Mouse (Mus musculus) neural tube, embryonic 14.5 days (tissue): Measurements from ENCODE around the gene Apol10b. TPM values are rescaled to one million over a fixed set of nuclear protein-coding genes. Genes with fewer than 3 reads are reported as not detected.
"Not testable (repeated sequence)": the region's sequence is repeated elsewhere in the genome, so short reads cannot be mapped to it uniquely, and the experiment has no call there.

Experiments used
- ATAC-seq: fragments of 200-750 bp; cut with Nextera tagmentation; 2 replicates; pipeline ENCODE4 v1.8.0; 2017; ENCODE audit warnings: low read depth, mild to moderate bottlenecking, moderate TSS enrichment, moderate library complexity
- H3K27ac ChIP-seq: fragments of 300-500 bp; sonication (generic); 2 replicates; pipeline ENCODE4 v1.5.1; 2014; ENCODE audit warnings: low read depth, mild to moderate bottlenecking, control low read depth, low read length, moderate library complexity, mixed read lengths
- H3K27me3 ChIP-seq: fragments of 300-500 bp; sonication (generic); 2 replicates; pipeline ENCODE4 v1.6.1; 2014; ENCODE audit warnings: low read length; ENCODE audit not compliant: control insufficient read depth, insufficient read depth
- H3K36me3 ChIP-seq: fragments of 300-500 bp; sonication (generic); 2 replicates; pipeline ENCODE4 v1.6.1; 2014; ENCODE audit warnings: low read length, mixed read lengths; ENCODE audit not compliant: control insufficient read depth, insufficient read depth
- H3K4me1 ChIP-seq: fragments of 300-500 bp; sonication (generic); 2 replicates; pipeline ENCODE4 v1.6.1; 2014; ENCODE audit warnings: low read length; ENCODE audit not compliant: control insufficient read depth, insufficient read depth
- H3K4me2 ChIP-seq: fragments of 300-500 bp; sonication (generic); 2 replicates; pipeline ENCODE4 v1.6.1; 2014; ENCODE audit warnings: mild to moderate bottlenecking, low read depth, low read length, control low read depth
- H3K4me3 ChIP-seq: fragments of 300-500 bp; sonication (generic); 2 replicates; pipeline ENCODE4 v1.5.1; 2014; ENCODE audit warnings: low read depth, low read length, control low read depth, mixed read lengths
- H3K9ac ChIP-seq: fragments of 300-500 bp; sonication (generic); replicated peaks from 2 replicates; pipeline ENCODE4 v1.6.1; 2014; ENCODE audit warnings: low read depth, mild to moderate bottlenecking, control low read depth, low read length, mixed read lengths
- H3K9me3 ChIP-seq: fragments of 300-500 bp; sonication (generic); 2 replicates; pipeline ENCODE4 v1.6.1; 2016; ENCODE audit warnings: low read length; ENCODE audit not compliant: control insufficient read depth
- WGBS: fragments of 180-500 bp; shearing (Covaris S2); extraction: QIAGEN DNeasy Blood & Tissue Kit; methylation state at CpG from one replicate; pipeline ENCODE4 v1.1.7; 2014; 5-methylcytosine and 5-hydroxymethylcytosine counted together
- polyA plus RNA-seq: library from polyadenylated mRNA; unstranded; fragments of >200 nt; fragmentation: Nextera tagmentation; extraction: Ambion mirVana; gene quantifications from 2 replicates; pipeline ENCODE4 v1.2.1, GENCODE M21; 2014

Gene Apol10b
- polyA plus RNA-seq, 1 experiment from 2014 or later: not detected

GRCm38 (mm10) chr15:77593557-77593956, 2.4 kb downstream of the Apol10b start:
- H3K36me3 ChIP-seq: no peaks in the 10 kb centered on the region
- no peak overlapping the region for H3K27ac ChIP-seq
- no peak overlapping the region for H3K9ac ChIP-seq
- no peak for ATAC-seq
- H3K9me3 ChIP-seq: no peaks in the 10 kb centered on the region
- WGBS: 65% methylated on average over 1 of the region's 1 CpGs
- no peaks in the 10 kb centered on the region for H3K27me3 ChIP-seq
- H3K4me3 ChIP-seq: no peak overlapping the region
- H3K4me2 ChIP-seq: no peak overlapping the region
- no peaks in the 10 kb centered on the region for H3K4me1 ChIP-seq

GRCm38 (mm10) chr15:77590881-77591280, 5.0 kb downstream of the Apol10b start:
- Histone ChIP-seq H3K4me3 (no peak overlapping the region), H3K4me1 (no peaks in the 10 kb centered on the region), H3K27ac (no peak overlapping the region), H3K9me3 (no peaks in the 10 kb centered on the region), H3K9ac (no peak overlapping the region), H3K4me2 (no peak overlapping the region), H3K36me3 (no peaks in the 10 kb centered on the region), H3K27me3 (no peaks in the 10 kb centered on the region)
- ATAC-seq: no peak
- WGBS: 87% methylated on average over 2 of the region's 2 CpGs

- H3K4me3 ChIP-seq: no peak overlapping the region
- no peak overlapping the region for H3K27ac ChIP-seq
- no peak overlapping the region for H3K4me2 ChIP-seq
- no peaks in the 10 kb centered on the region for H3K9me3 ChIP-seq
- no peaks in the 10 kb centered on the region for H3K27me3 ChIP-seq
- no peaks in the 10 kb centered on the region for H3K36me3 ChIP-seq
- ATAC-seq: no peak
- no peaks in the 10 kb centered on the region for H3K4me1 ChIP-seq
- no peak overlapping the region for H3K9ac ChIP-seq
These were observed 6.9 kb downstream of the Apol10b start for GRCm38 (mm10) chr15:77588981-77589380.

GRCm38 (mm10) chr15:77587026-77587425, 8.9 kb downstream of the Apol10b start:
- no peak for ATAC-seq
- Histone ChIP-seq H3K4me2 (no peak overlapping the region), H3K9ac (no peak overlapping the region), H3K9me3 (no peaks in the 10 kb centered on the region), H3K4me1 (no peaks in the 10 kb centered on the region), H3K36me3 (no peaks in the 10 kb centered on the region), H3K27me3 (no peaks in the 10 kb centered on the region), H3K27ac (no peak overlapping the region), H3K4me3 (no peak overlapping the region)

GRCm38 (mm10) chr15:77581681-77582080, 14.2 kb downstream of the Apol10b start:
- WGBS: 42% methylated on average over 1 of the region's 1 CpGs
- no peaks in the 10 kb centered on the region for H3K27me3 ChIP-seq
- H3K4me3 ChIP-seq: no peak overlapping the region
- no peak for ATAC-seq
- H3K27ac ChIP-seq: no peak overlapping the region
- H3K9me3 ChIP-seq: no peaks in the 10 kb centered on the region
- H3K4me1 ChIP-seq: no peaks in the 10 kb centered on the region
- H3K36me3 ChIP-seq: no peaks in the 10 kb centered on the region
- no peak overlapping the region for H3K9ac ChIP-seq
- no peak overlapping the region for H3K4me2 ChIP-seq

GRCm38 (mm10) chr15:77579311-77579710, 16.6 kb downstream of the Apol10b start:
- ATAC-seq: no peak
- no peak overlapping the region for H3K4me3 ChIP-seq
- no peaks in the 10 kb centered on the region for H3K27me3 ChIP-seq
- H3K4me1 ChIP-seq: no peaks in the 10 kb centered on the region
- no peak overlapping the region for H3K9ac ChIP-seq
- H3K9me3 ChIP-seq: no peaks in the 10 kb centered on the region
- no peak overlapping the region for H3K27ac ChIP-seq
- H3K4me2 ChIP-seq: no peak overlapping the region
- 96% methylated on average over 4 of the region's 4 CpGs for WGBS
- H3K36me3 ChIP-seq: no peaks in the 10 kb centered on the region

- Histone ChIP-seq H3K9ac (no peak overlapping the region), H3K4me1 (no peaks in the 10 kb centered on the region), H3K27ac (no peak overlapping the region), H3K4me2 (no peak overlapping the region), H3K9me3 (no peaks in the 10 kb centered on the region), H3K4me3 (no peak overlapping the region), H3K36me3 (no peaks in the 10 kb centered on the region), H3K27me3 (no peaks in the 10 kb centered on the region)
- ATAC-seq: no peak
- WGBS: 95% methylated on average over 2 of the region's 2 CpGs
These were observed 17.1 kb downstream of the Apol10b start for GRCm38 (mm10) chr15:77578801-77579200.

GRCm38 (mm10) chr15:77563219-77563618, 32.7 kb downstream of the Apol10b start:
- ATAC-seq: no peak
- no peaks in the 10 kb centered on the region for H3K9me3 ChIP-seq
- H3K27me3 ChIP-seq: no peaks in the 10 kb centered on the region
- no peaks in the 10 kb centered on the region for H3K4me1 ChIP-seq
- H3K4me3 ChIP-seq: no peak overlapping the region
- no peak overlapping the region for H3K27ac ChIP-seq
- no peaks in the 10 kb centered on the region for H3K36me3 ChIP-seq
- no peak overlapping the region for H3K4me2 ChIP-seq
- no peak overlapping the region for H3K9ac ChIP-seq

- no peak within 1 kb of the TSS for H3K4me3 ChIP-seq
- H3K36me3 ChIP-seq: no peaks in the 10 kb centered on the region
- no peak within 1 kb of the TSS for H3K27ac ChIP-seq
- no peaks in the 10 kb centered on the region for H3K27me3 ChIP-seq
- no peak within 1 kb of the TSS for H3K4me2 ChIP-seq
- H3K4me1 ChIP-seq: no peaks in the 10 kb centered on the region
- ATAC-seq: no peak
- H3K9ac ChIP-seq: no peak within 1 kb of the TSS
- no peaks in the 10 kb centered on the region for H3K9me3 ChIP-seq
These were observed 34.1 kb downstream of the Apol10b start, which contains the start of gene 1700025B11Rik for GRCm38 (mm10) chr15:77561792-77562191. Gene 1700025B11Rik (minus strand): TSS chr15:77561892.

- not testable (repeated sequence) for ATAC-seq, H3K27ac ChIP-seq, H3K4me1 ChIP-seq, H3K4me3 ChIP-seq, H3K36me3 ChIP-seq, H3K9ac ChIP-seq, H3K9me3 ChIP-seq, H3K27me3 ChIP-seq, H3K4me2 ChIP-seq
- 35% methylated on average over 1 of the region's 1 CpGs for WGBS
These were observed 56.7 kb downstream of the Apol10b start for GRCm38 (mm10) chr15:77539221-77539620.
